ENCODE assay signal across 8 mouse cellular contexts in genomic region chr11:55607066-55607807, GRCm38 (mm10). TPM values are rescaled to one million over a fixed set of nuclear protein-coding genes. Genes with fewer than 3 reads are reported as not detected.
DNase-seq lines count a peak whose midpoint lies in the region; ATAC-seq and TF ChIP-seq lines count a peak whose summit lies in the region.
"Had no signal": no experiment of that assay in that cellular context is flagged by ENCODE, and none has a peak within 500 bp of the region (broad histone marks: within the 10 kb centered on the region; RNA-seq: fewer than 3 reads in every experiment).

No protein-coding gene starts in this region.

- H3K4me3 ChIP-seq in layer of hippocampus, adult 2 months: peak overlapping the region; percentile 41

- H3K27ac ChIP-seq in layer of hippocampus, adult 2 months: no peak overlapping the region

- peak; percentile 24 for DNase-seq in cerebellum, adult 8-10 months
- peak; percentile 49 for DNase-seq in embryo, embryonic 9.5 days (ENCODE audit: extremely low spot score)
- peak; percentile 21 to 39 for DNase-seq in layer of hippocampus, adult 2 months (ENCODE audit: low spot score in 2 of 2)
- DNase-seq in neural tube, embryonic 10.5 days (ENCODE audit: extremely low spot score, low spot score): peak; percentile 67
- no peak for DNase-seq in heart, adult 11 months
- DNase-seq in thymus, postnatal 0 days (ENCODE audit: low spot score): no peak

- peak; percentile 81 for TF ChIP-seq CTCF in layer of hippocampus, adult 2 months (conservative IDR thresholded peaks at IDR 0.05)

- no peak for ATAC-seq in granulocyte monocyte progenitor cell, adult 5-6 weeks (replicated peaks; ENCODE audit: poor library complexity, severe bottlenecking)

RNA-seq across cellular contexts. Expression of gene Glra1, which starts 0.8 kb away (rescaled TPM):
- total RNA-seq in layer of hippocampus, adult 2 months (2021): under 1 TPM in 1 of 2 experiments, not detected in 1; 0.29 TPM
- total RNA-seq in granulocyte monocyte progenitor cell, adult 5-6 weeks (2014; fragmentation: Nextera tagmentation): not detected in 2 replicates
- total RNA-seq in granulocyte monocyte progenitor cell, adult 5-6 weeks (2017): not detected in 2 replicates
- polyA plus RNA-seq in thymus, postnatal 0 days (2015; fragmentation: Nextera tagmentation; extraction: Ambion mirVana): not detected in 2 replicates
- polyA plus RNA-seq: small intestine, adult 2 months had no signal

Comparison
In these comparisons a context has a peak if more than half of its experiments do, and no peak if none do; other contexts are left out.
1. DNase-seq: peak in cerebellum, adult 8-10 months (single experiment), embryo, embryonic 9.5 days (single experiment), layer of hippocampus, adult 2 months (2 of 2) and neural tube, embryonic 10.5 days (single experiment); none in heart, adult 11 months (single experiment) and thymus, postnatal 0 days (single experiment).